Mouse (Mus musculus) left cerebral cortex, postnatal 25 days (tissue): ENCODE measurements around the gene Mfap4. TPM values are rescaled to one million over a fixed set of nuclear protein-coding genes. Genes with fewer than 3 reads are reported as not detected.

Experiments used
- DNase-seq, 2 experiments: peaks; one replicate each; pipeline ENCODE4 v3.0.0; 2022; ENCODE audit warnings: low spot score in 2 of 2, mixed read lengths in 1 of 2
- intact Hi-C: fragments of 180-260 bp; cut with DNase I; formaldehyde crosslinking; loops from one replicate; pipeline ENCODE4 v1.15.1; 2025
- total RNA-seq, 2 experiments: library from RNA; stranded (reverse); gene quantifications; 2 replicates each; pipeline ENCODE4 v1.2.3; 2021

Mfap4 gene
- total RNA-seq, 2 experiments from 2014 or later: 4.2 to 5.5 TPM

- DNase-seq: no peak
- intact Hi-C loops: no loop called here
Measured at GRCm38 (mm10) chr11:61498736-61499504, 13.7 kb downstream of the Mfap4 start.

GRCm38 (mm10) chr11:61503933-61504332, 18.7 kb downstream of the Mfap4 start:
- intact Hi-C loops: loop anchor here (2.0 to 10.0 kb wide), 3 partner anchors 95 to 319 kb away; no protein-coding TSS in a partner anchor
- no peak for DNase-seq

GRCm38 (mm10) chr11:61504713-61505257, 19.6 kb downstream of the Mfap4 start, which contains the start of gene B9d1:
B9d1 (plus strand) TSS chr11:61505144.
- peak; percentile 99 for DNase-seq
- intact Hi-C loops: loop anchor here (1.0 to 10.0 kb wide), 6 partner anchors 68 to 320 kb away; no protein-coding TSS in a partner anchor

- no peak for DNase-seq
- intact Hi-C loops: no loop called here
Measured at GRCm38 (mm10) chr11:61514953-61515352, 29.7 kb downstream of the Mfap4 start.

- intact Hi-C loops: no loop called here
- DNase-seq: no peak
Measured at GRCm38 (mm10) chr11:61517971-61518370, 32.7 kb downstream of the Mfap4 start.

- intact Hi-C loops: no loop called here
Measured at GRCm38 (mm10) chr11:61518871-61519270, 33.6 kb downstream of the Mfap4 start.

GRCm38 (mm10) chr11:61519484-61520107, 34.4 kb downstream of the Mfap4 start:
- intact Hi-C loops: no loop called here
- DNase-seq: no peak

More at GRCm38 (mm10) chr11:61518871-61519270, 33.6 kb downstream of the Mfap4 start:
- no peak for DNase-seq

GRCm38 (mm10) chr11:61526872-61527271, 41.6 kb downstream of the Mfap4 start:
- DNase-seq: no peak
- intact Hi-C loops: no loop called here

GRCm38 (mm10) chr11:61529268-61529713, 44.1 kb downstream of the Mfap4 start:
- DNase-seq: peak; percentile 27 to 60
- intact Hi-C loops: no loop called here

GRCm38 (mm10) chr11:61532820-61533219, 47.6 kb downstream of the Mfap4 start:
- intact Hi-C loops: loop anchor here (5.0 kb wide), 1 partner anchor 84 kb away; no protein-coding TSS in a partner anchor
- DNase-seq: no peak

GRCm38 (mm10) chr11:61533571-61533970, 48.3 kb downstream of the Mfap4 start:
- no peak for DNase-seq
- intact Hi-C loops: loop anchor here (5.0 kb wide), 1 partner anchor 84 kb away; no protein-coding TSS in a partner anchor

- no peak for DNase-seq
- intact Hi-C loops: no loop called here
Measured at GRCm38 (mm10) chr11:61535530-61535929, 50.3 kb downstream of the Mfap4 start.

GRCm38 (mm10) chr11:61536952-61537351, 51.7 kb downstream of the Mfap4 start:
- intact Hi-C loops: no loop called here
- no peak for DNase-seq

GRCm38 (mm10) chr11:61537362-61537761, 52.1 kb downstream of the Mfap4 start:
- intact Hi-C loops: no loop called here
- DNase-seq: peak; percentile 39 to 79

Other genes with a start within 250 kb of the Mfap4 start
- gene Aldh3a2, start 218.0 kb upstream of the Mfap4 start, total RNA-seq: 10 to 100 TPM; 48.2 to 49.2 TPM
- gene Slc47a2, start 142.6 kb upstream of the Mfap4 start, total RNA-seq: under 1 TPM; 0.14 to 0.37 TPM
- 1 to 10 TPM; 1.7 to 2.6 TPM for gene Slc47a1, start 107.1 kb upstream of the Mfap4 start, total RNA-seq
- 100 to 1,000 TPM; 296 to 321 TPM for gene Rnf112, start 31.3 kb upstream of the Mfap4 start, total RNA-seq
- 10 to 100 TPM; 19.1 to 26.9 TPM for gene Mapk7, start 9.0 kb downstream of the Mfap4 start, total RNA-seq
- gene B9d1, start 19.7 kb downstream of the Mfap4 start, total RNA-seq: 10 to 100 TPM; 43.2 to 44.9 TPM
- gene Epn2, start 94.3 kb downstream of the Mfap4 start, total RNA-seq: 100 to 1,000 TPM; 118 to 133 TPM
- 1 to 10 TPM; 5.1 to 6.7 TPM for gene Grap, start 167.8 kb downstream of the Mfap4 start, total RNA-seq
- not detected for gene Fam83g, start 198.7 kb downstream of the Mfap4 start, total RNA-seq
- under 1 TPM; 0.21 to 0.23 TPM for gene Slc5a10, start 235.4 kb downstream of the Mfap4 start, total RNA-seq